Mouse (Mus musculus): Measurements from ENCODE around the gene Begain. TPM values are rescaled to one million over a fixed set of nuclear protein-coding genes. Genes with fewer than 3 reads are reported as not detected.

Begain gene
- polyA plus RNA-seq (2012; ENCODE audit: insufficient read depth, low replicate concordance): 0.41 TPM in 1 of 2 replicates, not detected in the other

GRCm38 (mm10) chr12:109068167-109068653 is at the start of gene Begain:
Gene Begain, minus strand, starts transcription at chr12:109068217.
- peaks cover 63% of the 10 kb centered on the region for H3K27me3 ChIP-seq (replicated peaks)
- no peaks in the 10 kb centered on the region for H3K36me3 ChIP-seq (replicated peaks; ENCODE audit: low read length)
- TF ChIP-seq FLI1 (IDR thresholded peaks at IDR 0.05; ENCODE audit: low read length): no peak
- TF ChIP-seq GATA1 (IDR thresholded peaks at IDR 0.05; ENCODE audit: borderline replicate concordance, low read length): no peak
- H3K9me3 ChIP-seq: no peaks in the 10 kb centered on the region
- H3K4me3 ChIP-seq (replicated peaks): peak within 1 kb of the TSS; percentile 83
- peaks cover 7% of the 10 kb centered on the region; the same call in 1 of the 2 replicates for H3K4me1 ChIP-seq

GRCm38 (mm10) chr12:109115707-109116106 is 47.7 kb upstream of the Begain start:
- no peak for TF ChIP-seq FLI1 (IDR thresholded peaks at IDR 0.05; ENCODE audit: low read length)
- TF ChIP-seq GATA1 (IDR thresholded peaks at IDR 0.05; ENCODE audit: borderline replicate concordance, low read length): no peak
- H3K4me1 ChIP-seq: no peaks in the 10 kb centered on the region
- no peak overlapping the region for H3K4me3 ChIP-seq (replicated peaks)
- no peaks in the 10 kb centered on the region for H3K27me3 ChIP-seq (replicated peaks)
- no peaks in the 10 kb centered on the region for H3K9me3 ChIP-seq
- H3K36me3 ChIP-seq (replicated peaks; ENCODE audit: low read length): no peaks in the 10 kb centered on the region

- H3K27me3 ChIP-seq (replicated peaks): no peaks in the 10 kb centered on the region
- no peaks in the 10 kb centered on the region for H3K4me1 ChIP-seq
- no peaks in the 10 kb centered on the region for H3K9me3 ChIP-seq
- H3K4me3 ChIP-seq (replicated peaks): no peak overlapping the region
- TF ChIP-seq GATA1 (IDR thresholded peaks at IDR 0.05; ENCODE audit: borderline replicate concordance, low read length) (no peak), FLI1 (IDR thresholded peaks at IDR 0.05; ENCODE audit: low read length) (no peak)
- H3K36me3 ChIP-seq (replicated peaks; ENCODE audit: low read length): no peaks in the 10 kb centered on the region
Measured at GRCm38 (mm10) chr12:109115161-109115560, 47.1 kb upstream of the Begain start.

- H3K9me3 ChIP-seq: 0 out of 2 replicates have a peak, but pooled peaks cover 5% of the 10 kb centered on the region
- no peaks in the 10 kb centered on the region for H3K4me1 ChIP-seq
- no peaks in the 10 kb centered on the region for H3K36me3 ChIP-seq (replicated peaks; ENCODE audit: low read length)
- peaks cover 4% of the 10 kb centered on the region for H3K27me3 ChIP-seq (replicated peaks)
- TF ChIP-seq FLI1 (IDR thresholded peaks at IDR 0.05; ENCODE audit: low read length) (no peak), GATA1 (IDR thresholded peaks at IDR 0.05; ENCODE audit: borderline replicate concordance, low read length) (no peak)
- H3K4me3 ChIP-seq (replicated peaks): no peak overlapping the region
Measured at GRCm38 (mm10) chr12:109112996-109113592, 45.1 kb upstream of the Begain start.

- 0 out of 2 replicates have a peak, but pooled peaks cover 5% of the 10 kb centered on the region for H3K9me3 ChIP-seq
- H3K27me3 ChIP-seq (replicated peaks): peaks cover 4% of the 10 kb centered on the region
- H3K36me3 ChIP-seq (replicated peaks; ENCODE audit: low read length): no peaks in the 10 kb centered on the region
- no peak overlapping the region for H3K4me3 ChIP-seq (replicated peaks)
- H3K4me1 ChIP-seq: no peaks in the 10 kb centered on the region
- TF ChIP-seq FLI1 (IDR thresholded peaks at IDR 0.05; ENCODE audit: low read length): no peak
- TF ChIP-seq GATA1 (IDR thresholded peaks at IDR 0.05; ENCODE audit: borderline replicate concordance, low read length): no peak
Measured at GRCm38 (mm10) chr12:109112354-109112995, 44.5 kb upstream of the Begain start.

GRCm38 (mm10) chr12:109108911-109109310 is 40.9 kb upstream of the Begain start:
- peaks cover 20% of the 10 kb centered on the region for H3K9me3 ChIP-seq
- H3K36me3 ChIP-seq (replicated peaks; ENCODE audit: low read length): no peaks in the 10 kb centered on the region
- H3K27me3 ChIP-seq (replicated peaks): peaks cover 4% of the 10 kb centered on the region
- no peaks in the 10 kb centered on the region for H3K4me1 ChIP-seq
- no peak overlapping the region for H3K4me3 ChIP-seq (replicated peaks)
- TF ChIP-seq GATA1 (IDR thresholded peaks at IDR 0.05; ENCODE audit: borderline replicate concordance, low read length) (no peak), FLI1 (IDR thresholded peaks at IDR 0.05; ENCODE audit: low read length) (no peak)

GRCm38 (mm10) chr12:109100381-109100780 is 32.4 kb upstream of the Begain start:
- Histone ChIP-seq H3K27me3 (replicated peaks) (peaks cover 3% of the 10 kb centered on the region), H3K9me3 (peaks cover 11% of the 10 kb centered on the region), H3K4me3 (replicated peaks) (no peak overlapping the region), H3K36me3 (replicated peaks; ENCODE audit: low read length) (no peaks in the 10 kb centered on the region), H3K4me1 (no peaks in the 10 kb centered on the region)
- TF ChIP-seq GATA1 (IDR thresholded peaks at IDR 0.05; ENCODE audit: borderline replicate concordance, low read length) (no peak), FLI1 (IDR thresholded peaks at IDR 0.05; ENCODE audit: low read length) (no peak)

- no peaks in the 10 kb centered on the region for H3K4me1 ChIP-seq
- H3K9me3 ChIP-seq: peaks cover 18% of the 10 kb centered on the region
- TF ChIP-seq FLI1 (IDR thresholded peaks at IDR 0.05; ENCODE audit: low read length) (no peak), GATA1 (IDR thresholded peaks at IDR 0.05; ENCODE audit: borderline replicate concordance, low read length) (no peak)
- no peaks in the 10 kb centered on the region for H3K36me3 ChIP-seq (replicated peaks; ENCODE audit: low read length)
- no peak overlapping the region for H3K4me3 ChIP-seq (replicated peaks)
- no peaks in the 10 kb centered on the region for H3K27me3 ChIP-seq (replicated peaks)
Measured at GRCm38 (mm10) chr12:109090456-109091130, 22.6 kb upstream of the Begain start.

GRCm38 (mm10) chr12:109090041-109090440 is 22.0 kb upstream of the Begain start:
- no peaks in the 10 kb centered on the region for H3K27me3 ChIP-seq (replicated peaks)
- no peaks in the 10 kb centered on the region for H3K4me1 ChIP-seq
- peak overlapping the region; percentile 33 for H3K4me3 ChIP-seq (replicated peaks)
- TF ChIP-seq FLI1 (IDR thresholded peaks at IDR 0.05; ENCODE audit: low read length) (no peak), GATA1 (IDR thresholded peaks at IDR 0.05; ENCODE audit: borderline replicate concordance, low read length) (no peak)
- no peaks in the 10 kb centered on the region for H3K36me3 ChIP-seq (replicated peaks; ENCODE audit: low read length)
- peaks cover 18% of the 10 kb centered on the region for H3K9me3 ChIP-seq
